In genomic region chr11:56762467-56763120, GRCm38 (mm10) we compare ENCODE assay signal across 9 mouse cellular contexts.
DNase-seq lines count a peak whose midpoint lies in the region; ATAC-seq and TF ChIP-seq lines count a peak whose summit lies in the region.
"Had no signal": no experiment of that assay in that cellular context is flagged by ENCODE, and none has a peak within 500 bp of the region (broad histone marks: within the 10 kb centered on the region; RNA-seq: fewer than 3 reads in every experiment).

No protein-coding gene starts in this region.

- no peak overlapping the region for H3K4me3 ChIP-seq in kidney, embryonic 15.5 days (replicated peaks)
- no peak overlapping the region for H3K4me3 ChIP-seq in lung, embryonic 15.5 days
- no peak overlapping the region for H3K4me3 ChIP-seq in intestine, embryonic 16.5 days (ENCODE audit: low read length)
- H3K4me3 ChIP-seq: midbrain, embryonic 10.5 days had no signal

- ATAC-seq in kidney, embryonic 15.5 days (replicated peaks; ENCODE audit: low FRiP score), result 0 out of 2 replicates have a peak, but pooled peaks have one; percentile 43
- ATAC-seq in lung, embryonic 15.5 days (ENCODE audit: borderline replicate concordance, extremely low read depth, low FRiP score, low TSS enrichment), result peak; percentile 90
- ATAC-seq in activated CD4-positive, CD25-positive, alpha-beta regulatory T cell, adult 4 months, result no peak
- ATAC-seq in intestine, embryonic 16.5 days, result no peak
- ATAC-seq: inflammation-experienced regulatory T-cells, adult 6 months had no signal

- 46% methylated on average over 5 of the region's 5 CpGs for WGBS in kidney, embryonic 15.5 days
- WGBS in lung, embryonic 15.5 days, result 26% methylated on average over 5 of the region's 5 CpGs
- WGBS in intestine, embryonic 16.5 days, result 56% methylated on average over 5 of the region's 5 CpGs

- H3K9ac ChIP-seq in kidney, embryonic 15.5 days, result no peak overlapping the region
- no peak overlapping the region for H3K9ac ChIP-seq in lung, embryonic 15.5 days
- no peak overlapping the region for H3K9ac ChIP-seq in intestine, embryonic 16.5 days (ENCODE audit: low read depth, low read length)

- intact Hi-C loops in heart, postnatal 10 days (cut with DNase I), result no loop called here

- no peaks in the 10 kb centered on the region for H3K4me1 ChIP-seq in kidney, embryonic 15.5 days
- 0 out of 2 replicates have a peak, but pooled peaks cover 4% of the 10 kb centered on the region for H3K4me1 ChIP-seq in lung, embryonic 15.5 days
- H3K4me1 ChIP-seq in intestine, embryonic 16.5 days (ENCODE audit: control insufficient read depth, insufficient read depth, low read length), result no peaks in the 10 kb centered on the region
- H3K4me1 ChIP-seq: midbrain, embryonic 10.5 days had no signal

- H3K36me3 ChIP-seq in kidney, embryonic 15.5 days, result no peaks in the 10 kb centered on the region
- no peaks in the 10 kb centered on the region for H3K36me3 ChIP-seq in lung, embryonic 15.5 days
- H3K36me3 ChIP-seq in intestine, embryonic 16.5 days (ENCODE audit: control insufficient read depth, insufficient read depth, low read length), result no peaks in the 10 kb centered on the region
- H3K36me3 ChIP-seq: midbrain, embryonic 10.5 days had no signal

- no peak overlapping the region for H3K4me2 ChIP-seq in kidney, embryonic 15.5 days
- H3K4me2 ChIP-seq in lung, embryonic 15.5 days, result no peak overlapping the region
- no peak overlapping the region for H3K4me2 ChIP-seq in intestine, embryonic 16.5 days (ENCODE audit: low read depth, low read length)

- H3K27ac ChIP-seq in kidney, embryonic 15.5 days, result peak overlapping the region; percentile 61; the same call in 1 of the 2 replicates
- H3K27ac ChIP-seq in lung, embryonic 15.5 days, result peak overlapping the region; percentile 79
- H3K27ac ChIP-seq in intestine, embryonic 16.5 days (ENCODE audit: low read length), result no peak overlapping the region
- H3K27ac ChIP-seq: midbrain, embryonic 10.5 days had no signal

- TF ChIP-seq POLR2A in brain, embryonic 14.5 days (IDR thresholded peaks at IDR 0.05; ENCODE audit: borderline replicate concordance, extremely low read depth, insufficient read depth, insufficient read length, poor library complexity, severe bottlenecking), result no peak

- H3K27me3 ChIP-seq in kidney, embryonic 15.5 days, result no peaks in the 10 kb centered on the region
- no peaks in the 10 kb centered on the region for H3K27me3 ChIP-seq in lung, embryonic 15.5 days
- H3K27me3 ChIP-seq in intestine, embryonic 16.5 days (replicated peaks; ENCODE audit: control insufficient read depth, insufficient read depth, low read length), result no peaks in the 10 kb centered on the region

- H3K9me3 ChIP-seq in kidney, embryonic 15.5 days (replicated peaks), result no peaks in the 10 kb centered on the region
- no peaks in the 10 kb centered on the region for H3K9me3 ChIP-seq in lung, embryonic 15.5 days
- H3K9me3 ChIP-seq in intestine, embryonic 16.5 days (ENCODE audit: control insufficient read depth, low read length), result no peaks in the 10 kb centered on the region
- H3K9me3 ChIP-seq: midbrain, embryonic 10.5 days had no signal

- TF ChIP-seq CTCF in brain, embryonic 14.5 days (IDR thresholded peaks at IDR 0.05; ENCODE audit: borderline replicate concordance, extremely low read depth, insufficient read depth, insufficient read length), result no peak

- no peak for DNase-seq in kidney, adult 18-20 months
- peak; percentile 52 for DNase-seq in brain, embryonic 14.5 days (ENCODE audit: low read depth)
- DNase-seq in heart, postnatal 10 days, result peak; percentile 43 to 51

Comparison
In these comparisons a context has a peak if more than half of its experiments do, and no peak if none do; other contexts are left out.
1. ATAC-seq: peak in kidney, embryonic 15.5 days (single experiment) and lung, embryonic 15.5 days (single experiment); none in activated CD4-positive, CD25-positive, alpha-beta regulatory T cell, adult 4 months (single experiment) and intestine, embryonic 16.5 days (single experiment).